Mouse (Mus musculus): ENCODE measurements around the gene Trpc5. TPM values are rescaled to one million over a fixed set of nuclear protein-coding genes. Genes with fewer than 3 reads are reported as not detected.

Gene Trpc5
- polyA plus RNA-seq, 1 experiment = 0.08 TPM

- no peaks in the 10 kb centered on the region for H3K27me3 ChIP-seq (replicated peaks; ENCODE audit: control insufficient read depth, insufficient read depth, low read length)
- no peaks in the 10 kb centered on the region for H3K4me1 ChIP-seq (ENCODE audit: control insufficient read depth, insufficient read depth, low read length)
- DNase-seq = no peak
- H3K4me3 ChIP-seq (ENCODE audit: insufficient read depth, low read depth, low read length) = no peak overlapping the region
- WGBS = 82% methylated on average over 2 of the region's 2 CpGs
- no peaks in the 10 kb centered on the region for H3K36me3 ChIP-seq (ENCODE audit: control insufficient read depth, insufficient read depth, low read length)
- TF ChIP-seq CTCF (conservative IDR thresholded peaks at IDR 0.05; ENCODE audit: insufficient read depth, insufficient read length, low read depth, low read length) (no peak), POLR2A (IDR thresholded peaks at IDR 0.05; ENCODE audit: low read depth, low read length) (no peak)
- no peak overlapping the region for H3K27ac ChIP-seq (ENCODE audit: insufficient read depth, low read depth, low read length)
These were observed 313.8 kb downstream of the Trpc5 start for GRCm38 (mm10) chrX:144374196-144374595.

- no peak for DNase-seq
- Histone ChIP-seq H3K4me1 (ENCODE audit: control insufficient read depth, insufficient read depth, low read length) (no peaks in the 10 kb centered on the region), H3K36me3 (ENCODE audit: control insufficient read depth, insufficient read depth, low read length) (no peaks in the 10 kb centered on the region), H3K4me3 (ENCODE audit: insufficient read depth, low read depth, low read length) (no peak overlapping the region), H3K27ac (ENCODE audit: insufficient read depth, low read depth, low read length) (no peak overlapping the region), H3K27me3 (replicated peaks; ENCODE audit: control insufficient read depth, insufficient read depth, low read length) (no peaks in the 10 kb centered on the region)
- no peak for TF ChIP-seq POLR2A (IDR thresholded peaks at IDR 0.05; ENCODE audit: low read depth, low read length)
- TF ChIP-seq CTCF (conservative IDR thresholded peaks at IDR 0.05; ENCODE audit: insufficient read depth, insufficient read length, low read depth, low read length) = no peak
These were observed 349.6 kb downstream of the Trpc5 start for GRCm38 (mm10) chrX:144338355-144338754.

- Histone ChIP-seq H3K27ac (ENCODE audit: insufficient read depth, low read depth, low read length) (no peak overlapping the region), H3K36me3 (ENCODE audit: control insufficient read depth, insufficient read depth, low read length) (no peaks in the 10 kb centered on the region), H3K27me3 (replicated peaks; ENCODE audit: control insufficient read depth, insufficient read depth, low read length) (no peaks in the 10 kb centered on the region), H3K4me1 (ENCODE audit: control insufficient read depth, insufficient read depth, low read length) (no peaks in the 10 kb centered on the region), H3K4me3 (ENCODE audit: insufficient read depth, low read depth, low read length) (no peak overlapping the region)
- TF ChIP-seq CTCF (conservative IDR thresholded peaks at IDR 0.05; ENCODE audit: insufficient read depth, insufficient read length, low read depth, low read length) (no peak), POLR2A (IDR thresholded peaks at IDR 0.05; ENCODE audit: low read depth, low read length) (no peak)
- no peak for DNase-seq
These were observed 350.0 kb downstream of the Trpc5 start for GRCm38 (mm10) chrX:144337938-144338337.

GRCm38 (mm10) chrX:144335332-144336015 is 352.5 kb downstream of the Trpc5 start:
- Histone ChIP-seq H3K4me3 (ENCODE audit: insufficient read depth, low read depth, low read length) (no peak overlapping the region), H3K4me1 (ENCODE audit: control insufficient read depth, insufficient read depth, low read length) (no peaks in the 10 kb centered on the region), H3K27me3 (replicated peaks; ENCODE audit: control insufficient read depth, insufficient read depth, low read length) (no peaks in the 10 kb centered on the region), H3K27ac (ENCODE audit: insufficient read depth, low read depth, low read length) (no peak overlapping the region), H3K36me3 (ENCODE audit: control insufficient read depth, insufficient read depth, low read length) (no peaks in the 10 kb centered on the region)
- WGBS = 74% methylated on average over 8 of the region's 8 CpGs
- TF ChIP-seq CTCF (conservative IDR thresholded peaks at IDR 0.05; ENCODE audit: insufficient read depth, insufficient read length, low read depth, low read length) (no peak), POLR2A (IDR thresholded peaks at IDR 0.05; ENCODE audit: low read depth, low read length) (no peak)
- DNase-seq = no peak

Other genes starting within 250 kb of the Trpc5 start
- gene Trpc5os, start 231.6 kb downstream of the Trpc5 start, polyA plus RNA-seq (2012; rRNA removed) = not detected in 2 replicates
- gene Rtl4, start 727 bp upstream of the Trpc5 start, polyA plus RNA-seq (2012; rRNA removed) = 0.14 and 0.17 TPM in 2 replicates

Data from kidney, adult 2 months (tissue).